Mouse (Mus musculus) MEL (cell line): Measurements from ENCODE around the gene Igfbp6.

Experiments
- GATA1 ChIP-seq: IDR thresholded peaks from 2 replicates; pipeline ENCODE4 v1.6.1; 2011; ENCODE audit warnings: low read depth, low read length, improper control_type of control experiment
- MAX ChIP-seq: IDR thresholded peaks from 2 replicates; pipeline ENCODE4 v1.6.1; 2011; ENCODE audit warnings: low read length, improper control_type of control experiment
- MEF2A ChIP-seq: IDR thresholded peaks from 2 replicates; pipeline ENCODE4 v1.6.1; 2014; ENCODE audit warnings: low read depth, mild to moderate bottlenecking, inconsistent platforms, low read length, improper control_type of control experiment; ENCODE audit not compliant: poor library complexity, insufficient replicate concordance, severe bottlenecking; ENCODE audit errors: extremely low read depth
- MXI1 ChIP-seq: IDR thresholded peaks from 2 replicates; pipeline ENCODE4 v1.6.1; 2011; ENCODE audit warnings: mild to moderate bottlenecking, low read depth, low read length, improper control_type of control experiment
- SMC3 ChIP-seq: IDR thresholded peaks from 2 replicates; pipeline ENCODE4 v1.6.1; 2011; ENCODE audit warnings: low read depth, low read length, improper control_type of control experiment
- TBP ChIP-seq: IDR thresholded peaks from 2 replicates; pipeline ENCODE4 v1.8.0; 2011; ENCODE audit warnings: low read depth, low read length, improper control_type of control experiment

DNA sequence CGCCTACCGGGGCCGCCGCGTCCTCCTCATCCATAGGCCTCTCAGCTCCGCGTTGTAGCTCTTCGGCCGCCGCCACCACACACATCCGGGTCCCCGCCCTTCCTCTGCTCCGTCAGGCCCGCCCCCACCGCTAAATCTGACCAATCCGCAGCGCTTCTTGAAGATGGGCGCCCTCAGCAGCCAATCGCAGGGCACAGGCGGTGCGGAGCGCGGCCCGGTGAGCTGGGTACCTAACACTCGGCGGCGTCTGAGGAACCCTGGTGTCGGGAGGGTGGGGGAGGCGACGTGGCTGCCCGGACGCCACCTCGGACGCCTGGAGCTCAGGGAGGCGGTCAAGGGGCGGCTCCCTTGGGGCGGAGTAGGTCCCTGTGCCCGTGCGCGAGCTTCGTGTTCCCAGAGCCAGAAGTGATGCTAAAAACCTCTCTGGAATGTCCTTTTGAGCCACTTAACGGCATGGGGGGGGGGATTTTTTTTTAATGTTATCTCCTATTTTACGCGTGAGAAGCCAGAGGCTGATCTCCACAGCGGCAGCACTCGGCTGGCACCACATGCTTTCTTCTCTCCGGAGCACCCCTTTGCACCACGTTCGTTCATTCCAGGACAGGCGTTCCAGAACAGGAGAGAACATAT lies 7.9 kb upstream of the Igfbp6 start, which contains the start of gene Spryd3:
- TF ChIP-seq MXI1, result peak; percentile 87
- no peak for TF ChIP-seq GATA1
- TF ChIP-seq TBP, result 0 out of 2 replicates have a peak, but pooled peaks have one; percentile 39
- TF ChIP-seq MAX, result peak; percentile 65
- TF ChIP-seq MEF2A, result no peak
- no peak for TF ChIP-seq SMC3
